ENCODE assay signal across 9 mouse cellular contexts in genomic region chr5:32102484-32102883, GRCm38 (mm10). TPM values are rescaled to one million over a fixed set of nuclear protein-coding genes. Genes with fewer than 3 reads are reported as not detected.
DNase-seq lines count a peak whose midpoint lies in the region; ATAC-seq lines count a peak whose summit lies in the region.
"Had no signal": no experiment of that assay in that cellular context is flagged by ENCODE, and none has a peak within 500 bp of the region (broad histone marks: within the 10 kb centered on the region; RNA-seq: fewer than 3 reads in every experiment).

No protein-coding gene starts in this region.

- 12% methylated on average over 5 of the region's 5 CpGs for WGBS in heart, embryonic 16.5 days

- 0 out of 2 replicates have a peak overlapping the region, but pooled peaks have one; percentile 17 for H3K9ac ChIP-seq in heart, embryonic 16.5 days (ENCODE audit: low read length)

- peak; percentile 7 to 16 for DNase-seq in frontal cortex, postnatal 36 days (ENCODE audit: low spot score in 2 of 2)
- no peak for DNase-seq in frontal cortex, postnatal 25 days (ENCODE audit: low spot score in 2 of 2)
- peak; percentile 78 for DNase-seq in Muller cell, postnatal 12 days (ENCODE audit: inconsistent ontology term)
- peak; percentile 75 to 77 for DNase-seq in cerebellum, postnatal 14 days
- peak; percentile 65 to 76 for DNase-seq in lung, postnatal 4 days
- DNase-seq in testis, postnatal 10 days (ENCODE audit: low spot score): peak; percentile 85

- no peak overlapping the region for H3K4me3 ChIP-seq in heart, embryonic 16.5 days (ENCODE audit: low read length)

- H3K4me2 ChIP-seq in heart, embryonic 16.5 days (ENCODE audit: low read depth, low read length): no peak overlapping the region

- peak; percentile 87 for ATAC-seq in heart, embryonic 16.5 days (replicated peaks; ENCODE audit: extremely low read depth, insufficient read depth, low FRiP score)
- ATAC-seq in granulocyte monocyte progenitor cell, adult 5-6 weeks (replicated peaks; ENCODE audit: poor library complexity, severe bottlenecking): no peak

- H3K27me3 ChIP-seq in heart, embryonic 16.5 days (ENCODE audit: control insufficient read depth, insufficient read depth, low read length): no peaks in the 10 kb centered on the region

- no peaks in the 10 kb centered on the region for H3K9me3 ChIP-seq in heart, embryonic 16.5 days (replicated peaks; ENCODE audit: control insufficient read depth, low read length)

- H3K27ac ChIP-seq in heart, embryonic 16.5 days (ENCODE audit: low read length): 0 out of 2 replicates have a peak overlapping the region, but pooled peaks have one; percentile 26
- H3K27ac ChIP-seq: macrophage had no signal

- H3K36me3 ChIP-seq in heart, embryonic 16.5 days (ENCODE audit: control insufficient read depth, insufficient read depth): no peaks in the 10 kb centered on the region

- H3K4me1 ChIP-seq in heart, embryonic 16.5 days (ENCODE audit: control insufficient read depth, insufficient read depth, low read length): peaks cover 11% of the 10 kb centered on the region

RNA-seq across cellular contexts. Expression of gene Fosl2, which starts 33.1 kb away (rescaled TPM):
- polyA plus RNA-seq in heart, embryonic 16.5 days (2015; fragmentation: Nextera tagmentation; extraction: Ambion mirVana): 2.4 and 2.5 TPM in 2 replicates
- total RNA-seq in granulocyte monocyte progenitor cell, adult 5-6 weeks (2014; fragmentation: Nextera tagmentation): 23.4 and 24.7 TPM in 2 replicates
- total RNA-seq in granulocyte monocyte progenitor cell, adult 5-6 weeks (2017): 9.1 and 11.2 TPM in 2 replicates

Comparison
In these comparisons a context has a peak if more than half of its experiments do, and no peak if none do; other contexts are left out.
1. DNase-seq: peak in frontal cortex, postnatal 36 days (2 of 2), Muller cell, postnatal 12 days (single experiment), cerebellum, postnatal 14 days (2 of 2), lung, postnatal 4 days (2 of 2) and testis, postnatal 10 days (single experiment); none in frontal cortex, postnatal 25 days (0 of 2).